Mouse (Mus musculus) fibroblast of lung, adult 2 months (primary cell): ENCODE data around the gene Asgr2.
"Not testable (repeated sequence)": the region's sequence is repeated elsewhere in the genome, so short reads cannot be mapped to it uniquely, and the experiment has no call there.

Experiments used
- DNase-seq: peaks from one replicate; pipeline ENCODE4 v3.0.0-alpha.2; 2011; ENCODE audit warnings: low read depth

Gene Asgr2

GRCm38 (mm10) chr11:70097396-70097795 lies 5.0 kb downstream of the Asgr2 start:
- DNase-seq, result no peak

- no peak for DNase-seq
Measured at GRCm38 (mm10) chr11:70099102-70099501, 6.7 kb downstream of the Asgr2 start.

- DNase-seq, result no peak
Measured at GRCm38 (mm10) chr11:70099809-70100208, 7.4 kb downstream of the Asgr2 start.

- no peak for DNase-seq
Measured at GRCm38 (mm10) chr11:70103701-70104315, 11.4 kb downstream of the Asgr2 start.

- DNase-seq, result no peak
Measured at GRCm38 (mm10) chr11:70107085-70107484, 14.6 kb downstream of the Asgr2 start.

GRCm38 (mm10) chr11:70110146-70110545 lies 17.7 kb downstream of the Asgr2 start:
- no peak for DNase-seq

- peak; percentile 69 for DNase-seq
Measured at GRCm38 (mm10) chr11:70114562-70114961, 22.1 kb downstream of the Asgr2 start.

- DNase-seq, result no peak
Measured at GRCm38 (mm10) chr11:70115901-70116300, 23.5 kb downstream of the Asgr2 start.

- no peak for DNase-seq
Measured at GRCm38 (mm10) chr11:70129926-70130379, 37.5 kb downstream of the Asgr2 start, which contains the start of gene Mgl2. Gene Mgl2, plus strand, starts transcription at chr11:70130329.

GRCm38 (mm10) chr11:70135001-70135400 lies 42.6 kb downstream of the Asgr2 start:
- DNase-seq, result not testable (repeated sequence)

- not testable (repeated sequence) for DNase-seq
Measured at GRCm38 (mm10) chr11:70135925-70136324, 43.5 kb downstream of the Asgr2 start.

- no peak for DNase-seq
Measured at GRCm38 (mm10) chr11:70139171-70139570, 46.7 kb downstream of the Asgr2 start.

- DNase-seq, result peak; percentile 18
Measured at GRCm38 (mm10) chr11:70151072-70151471, 58.6 kb downstream of the Asgr2 start.
